Mouse (Mus musculus): ENCODE results near the gene Pde3a.

Pde3a gene

DNA sequence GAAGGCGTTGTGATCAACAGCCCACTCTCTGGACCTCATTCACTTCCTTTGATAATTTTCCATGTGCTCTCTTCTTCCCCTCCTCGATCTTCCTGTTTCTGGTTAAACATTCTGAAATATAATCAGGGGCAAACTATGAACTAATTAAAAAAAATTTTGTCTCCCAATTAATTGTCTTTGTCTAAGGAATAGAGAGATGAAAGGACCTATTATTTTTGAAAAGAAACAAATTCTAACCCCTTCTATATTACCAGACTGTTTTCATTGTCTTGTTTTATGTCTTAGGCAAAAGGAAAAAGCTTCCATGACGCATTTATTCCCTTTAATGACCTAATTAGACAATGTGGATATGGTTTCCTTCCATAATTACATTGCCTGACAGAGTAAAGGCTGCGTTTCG lies 156.4 kb downstream of the Pde3a start:
- no peak for DNase-seq (ENCODE audit: low spot score)

DNA sequence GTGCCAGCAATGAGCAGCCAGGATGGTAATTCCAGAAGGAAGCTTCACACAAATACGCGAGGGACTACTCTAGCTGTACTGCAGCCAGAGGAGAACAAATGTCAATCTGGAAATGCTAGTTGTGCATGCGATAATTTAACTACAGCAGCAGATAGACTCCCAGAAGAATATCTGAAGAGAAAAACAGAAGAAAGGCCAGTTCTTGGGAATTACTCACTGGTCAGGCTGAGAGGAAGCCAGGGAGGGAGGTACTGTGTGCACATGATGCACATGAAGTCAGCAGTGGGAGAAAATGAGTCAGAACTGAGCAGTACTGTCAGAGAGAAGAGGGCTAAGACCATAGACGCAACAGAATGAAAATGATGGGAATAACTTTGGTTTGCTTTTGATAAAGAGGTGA lies 159.7 kb downstream of the Pde3a start:
- DNase-seq (ENCODE audit: low spot score), result no peak

DNA sequence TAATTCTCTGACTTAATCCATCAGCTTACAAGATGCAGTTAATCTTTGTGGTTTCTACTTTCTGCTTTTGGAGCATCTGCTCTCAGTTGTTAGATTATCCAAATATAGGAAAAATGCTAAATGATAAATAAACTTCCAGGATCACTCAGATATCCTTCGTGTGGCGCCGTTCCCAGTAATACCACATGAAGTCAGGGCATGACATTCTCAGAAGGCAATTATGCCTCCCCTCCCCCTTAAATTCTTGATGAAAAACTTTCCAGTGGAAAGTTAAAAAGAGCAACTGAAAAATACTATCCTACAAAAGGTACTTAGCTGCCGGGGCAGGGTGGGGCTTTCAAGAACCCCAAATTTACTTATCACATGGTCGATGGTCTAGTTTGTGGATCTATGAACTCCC lies 161.8 kb downstream of the Pde3a start:
- DNase-seq (ENCODE audit: low spot score), result no peak

DNA sequence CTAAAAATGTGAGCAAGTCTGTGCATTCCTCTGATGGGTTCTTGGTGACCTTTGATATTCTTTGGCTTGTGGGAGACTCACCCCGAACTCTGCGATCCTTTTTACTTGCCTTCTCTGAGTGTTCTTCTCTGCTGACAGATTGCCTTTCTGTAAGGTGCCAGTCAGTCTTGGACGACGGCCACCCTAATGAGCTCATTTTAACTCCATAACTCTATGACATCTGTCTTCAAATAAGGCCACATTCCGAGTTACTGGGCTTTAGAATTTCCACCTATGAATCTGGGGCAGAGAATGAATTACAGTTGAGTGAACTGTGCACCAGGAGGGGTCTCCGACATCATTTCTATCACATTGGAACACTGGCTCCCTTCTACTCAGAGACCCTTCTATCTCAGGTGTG lies 176.0 kb downstream of the Pde3a start:
- DNase-seq (ENCODE audit: low spot score), result no peak

DNA sequence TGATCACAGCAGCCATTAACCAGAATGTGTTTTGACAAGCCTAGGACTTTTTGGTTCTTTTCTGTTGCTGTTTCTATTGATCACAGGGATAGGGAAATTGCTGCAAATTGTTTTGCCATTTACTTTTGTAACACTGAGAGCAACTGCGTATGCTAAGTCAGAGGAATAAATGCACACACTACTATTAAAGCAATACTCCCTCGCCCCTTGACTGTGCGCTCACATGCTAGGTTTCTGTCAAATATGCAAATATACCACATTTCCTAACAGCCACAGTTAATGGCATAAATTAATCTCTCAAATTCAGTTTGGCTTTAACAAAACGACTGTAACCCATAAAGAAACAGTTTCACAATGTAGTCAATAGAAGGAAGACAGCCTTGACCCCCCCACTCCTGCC lies 179.5 kb downstream of the Pde3a start:
- DNase-seq (ENCODE audit: low spot score), result no peak

DNA sequence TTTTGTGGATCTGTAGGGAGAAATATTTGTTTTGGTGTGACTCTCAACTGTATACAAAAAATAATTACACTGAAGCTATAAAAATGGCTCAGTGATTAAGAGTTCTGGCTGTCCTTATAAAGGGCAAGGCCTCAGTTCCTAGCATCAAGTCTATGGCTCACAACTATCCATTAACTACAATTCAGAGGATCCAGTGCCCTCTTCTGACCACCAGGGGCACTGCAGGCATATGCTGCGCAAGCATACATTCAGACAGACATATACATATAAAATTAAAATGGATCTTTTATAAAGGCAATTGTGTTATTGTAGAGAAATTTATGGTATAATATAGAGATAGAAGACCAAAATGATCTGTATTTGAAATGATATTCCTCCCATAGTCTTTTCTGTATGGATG lies 181.1 kb downstream of the Pde3a start:
- no peak for DNase-seq (ENCODE audit: low spot score)

DNA sequence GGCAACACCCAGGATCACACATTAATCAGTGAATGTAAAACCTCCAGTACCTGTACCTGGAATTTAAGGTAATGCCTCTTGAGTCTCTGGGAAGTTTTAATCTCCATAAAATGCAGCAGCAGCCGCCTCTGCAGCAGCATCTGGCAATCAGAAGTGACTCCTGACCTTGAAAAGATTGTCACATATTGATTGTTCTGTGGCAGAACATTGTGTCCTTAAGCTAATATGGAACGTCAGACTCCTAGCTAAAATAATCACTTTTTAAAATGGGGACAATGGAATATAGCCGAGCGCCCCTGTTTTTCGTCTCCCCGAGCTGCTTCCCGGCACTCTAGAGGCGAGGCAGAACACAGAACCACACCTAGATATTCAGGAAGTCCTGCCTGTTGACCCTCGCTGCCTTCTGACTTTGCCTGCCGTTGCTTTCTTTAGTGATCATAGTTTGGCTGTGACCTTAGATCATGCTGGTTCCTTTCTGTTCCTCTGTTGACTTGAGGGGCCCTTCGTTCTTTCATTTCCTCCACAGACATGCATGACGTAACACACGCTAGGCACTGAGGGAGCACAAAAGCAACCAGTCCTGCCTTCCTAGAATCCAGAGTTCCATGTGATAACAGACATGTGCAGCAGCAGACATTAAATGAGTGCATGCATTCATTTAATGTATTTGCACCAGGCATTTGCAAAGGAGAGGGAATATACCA lies 183.4 kb downstream of the Pde3a start:
- DNase-seq (ENCODE audit: low spot score), result no peak

DNA sequence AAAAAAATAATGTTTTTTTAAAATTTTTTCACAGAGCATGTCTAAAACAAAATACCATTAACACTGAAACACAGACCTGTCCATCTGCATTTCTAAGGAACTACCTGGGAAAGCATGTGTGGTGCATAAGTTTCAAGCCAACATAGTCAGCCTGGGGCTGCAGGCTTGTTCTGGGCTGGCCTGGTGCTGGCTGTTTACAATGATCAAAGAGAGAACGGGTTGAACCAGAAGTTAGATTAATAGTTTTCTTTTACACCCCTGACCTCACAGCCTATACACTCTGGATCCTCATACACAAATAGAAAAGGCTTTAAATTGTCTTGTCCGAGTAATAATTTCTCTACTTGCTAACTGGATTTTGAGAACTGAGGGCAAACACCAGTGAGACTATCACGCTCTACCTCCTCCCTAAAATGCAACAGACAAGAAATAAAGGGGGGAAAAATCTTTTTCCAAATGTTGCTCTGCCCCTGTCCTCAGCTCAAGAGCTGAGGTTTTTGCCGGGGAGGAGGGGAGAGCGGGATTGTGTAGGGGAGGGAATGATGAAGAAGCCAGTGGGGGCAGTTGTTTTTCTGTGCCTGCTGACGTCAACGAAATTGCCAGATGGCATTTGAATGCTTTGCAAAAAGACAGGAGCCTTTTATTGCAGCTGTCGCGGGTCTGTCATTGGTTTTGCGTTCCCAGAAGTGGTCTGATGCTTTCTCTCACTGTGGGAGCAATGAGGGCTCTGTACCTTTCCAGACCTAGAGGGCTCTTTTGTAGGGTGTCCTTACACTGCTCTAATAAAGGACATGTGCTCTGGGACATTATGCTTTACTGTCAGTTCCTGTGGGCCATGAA lies 185.1 kb downstream of the Pde3a start:
- no peak for DNase-seq (ENCODE audit: low spot score)

DNA sequence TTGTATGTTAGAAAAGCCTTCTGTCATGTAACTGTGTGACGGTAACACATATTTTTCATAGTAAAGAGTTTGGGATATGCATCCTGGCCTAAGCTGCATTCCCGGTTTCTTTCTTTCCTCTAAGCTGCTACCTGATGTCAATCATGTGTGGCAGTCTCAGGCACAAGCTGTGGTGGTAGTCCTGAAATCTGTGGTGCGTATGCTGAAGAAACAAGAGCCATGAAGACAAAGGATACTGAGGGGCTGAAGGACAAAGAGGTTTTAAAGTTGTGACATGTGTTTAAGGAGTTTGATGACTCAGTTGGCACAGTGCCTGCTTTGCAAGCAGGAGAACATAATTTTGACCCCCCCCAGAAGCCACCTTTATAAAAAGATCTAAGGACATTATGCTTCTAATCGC lies 186.1 kb downstream of the Pde3a start:
- DNase-seq (ENCODE audit: low spot score), result no peak

DNA sequence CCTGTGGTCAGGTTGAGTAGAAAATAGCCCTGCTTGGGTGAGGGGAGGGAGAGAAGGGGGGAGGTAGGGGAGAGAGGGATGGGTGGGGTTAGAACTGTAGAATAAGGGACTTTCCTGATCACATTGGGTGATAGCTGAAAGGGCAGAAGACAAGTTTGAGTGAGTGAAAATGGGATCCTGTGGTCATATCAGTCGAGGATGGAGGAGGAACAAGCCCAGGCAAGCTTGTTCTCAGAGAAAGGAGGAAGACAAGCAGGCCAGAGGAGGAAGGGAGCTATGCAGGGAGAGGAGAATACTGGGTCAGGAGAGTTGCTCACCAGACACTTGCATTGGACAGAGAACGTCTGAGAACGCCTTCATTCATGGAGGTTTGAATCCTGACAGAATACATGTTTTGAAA lies 190.9 kb downstream of the Pde3a start:
- DNase-seq (ENCODE audit: low spot score), result no peak

DNA sequence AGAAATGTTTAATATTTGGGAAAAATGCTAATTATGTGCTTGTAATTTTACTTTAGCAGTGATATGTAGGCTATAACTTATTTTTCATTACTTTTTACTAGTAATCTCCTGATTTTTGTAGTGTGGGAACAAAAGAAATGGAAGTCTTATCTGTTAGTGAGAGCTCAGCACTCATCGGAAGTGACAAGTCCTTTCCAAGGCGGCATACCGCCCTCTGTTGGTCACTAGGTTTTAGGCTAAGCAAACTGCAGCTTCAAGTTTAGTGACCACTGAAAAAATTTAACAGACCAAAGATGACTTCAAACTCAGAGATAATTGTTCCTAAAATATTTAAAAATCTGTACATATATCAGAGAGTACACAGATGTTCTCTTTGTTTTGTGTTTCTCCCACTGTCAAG lies 198.5 kb downstream of the Pde3a start:
- no peak for DNase-seq (ENCODE audit: low spot score)

DNA sequence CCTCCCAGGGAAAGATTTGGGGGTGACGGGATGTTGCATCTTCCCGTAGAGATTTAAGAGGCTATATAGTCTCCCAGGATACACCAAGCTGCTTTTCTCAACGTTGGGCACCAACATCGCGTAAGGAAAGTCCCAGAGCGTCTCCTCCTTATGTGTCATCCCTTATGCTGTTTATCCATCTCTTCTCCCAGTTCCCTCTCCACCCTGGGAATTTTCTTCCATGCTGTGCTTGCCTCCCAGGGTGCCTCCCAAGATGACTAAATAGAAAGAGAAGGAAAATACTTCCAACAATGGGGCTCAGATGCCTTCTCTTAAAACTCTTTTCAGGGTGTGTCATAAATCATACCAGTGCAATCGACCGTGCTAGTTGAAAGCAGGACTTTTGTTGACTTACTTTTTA lies 199.8 kb downstream of the Pde3a start:
- no peak for DNase-seq (ENCODE audit: low spot score)

DNA sequence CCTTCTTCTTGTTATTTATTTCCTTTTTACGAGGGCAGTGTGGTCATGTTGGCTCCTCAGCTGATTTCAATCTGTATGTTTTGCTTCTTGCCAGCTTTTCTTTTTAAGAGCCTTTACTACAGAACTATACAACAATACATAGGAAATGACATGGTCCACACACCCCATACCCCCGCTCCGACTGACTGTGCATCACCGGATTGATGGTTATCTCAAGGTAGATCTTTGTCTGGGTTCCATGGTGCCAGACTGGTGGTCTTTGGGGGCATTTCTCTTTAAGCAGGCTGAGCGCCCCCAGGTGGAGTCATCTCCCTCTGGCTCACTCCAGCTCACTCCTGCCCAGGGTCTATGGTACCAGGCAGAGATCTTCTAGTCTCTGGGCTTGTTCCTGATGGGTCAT lies 206.3 kb downstream of the Pde3a start:
- no peak for DNase-seq (ENCODE audit: low spot score)

DNA sequence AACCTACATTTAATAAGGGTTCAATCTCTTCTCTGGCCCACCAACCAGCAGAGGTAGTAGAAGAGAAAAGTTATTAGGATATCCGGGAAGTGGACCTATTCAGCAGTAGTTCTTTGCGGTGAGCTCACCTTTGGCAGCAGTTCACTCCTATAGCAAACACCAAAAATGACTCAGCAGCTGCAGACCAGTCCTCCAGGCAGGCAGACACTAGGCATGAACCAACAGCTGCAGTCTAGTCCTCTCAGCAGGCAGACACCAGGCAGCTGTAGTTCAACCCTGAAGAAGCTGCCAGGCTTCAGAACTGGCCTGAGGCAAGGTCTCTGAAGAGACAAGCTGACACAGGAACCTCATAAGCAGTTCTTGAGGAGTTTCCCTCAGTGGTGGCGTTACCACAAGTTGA lies 207.5 kb downstream of the Pde3a start:
- DNase-seq (ENCODE audit: low spot score), result no peak

DNA sequence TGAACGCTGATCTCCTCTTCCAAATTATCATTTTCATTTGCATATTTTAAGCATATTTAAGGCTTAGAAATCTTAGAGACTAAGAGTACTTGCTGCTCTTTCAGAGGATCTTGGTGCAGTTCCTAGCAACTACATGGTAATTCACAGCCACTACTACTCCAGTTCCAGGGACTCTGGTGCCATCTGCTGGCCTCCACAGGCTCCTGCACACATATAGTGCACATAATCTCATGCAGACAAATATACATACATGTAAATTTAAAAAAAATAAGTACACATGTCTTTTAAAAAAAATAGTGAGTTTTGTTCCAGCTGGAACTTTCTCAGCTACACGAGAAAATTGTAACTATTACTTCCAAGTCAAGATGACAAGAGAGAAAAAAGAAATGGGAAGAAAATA lies 221.2 kb downstream of the Pde3a start:
- no peak for DNase-seq (ENCODE audit: low spot score)

DNA sequence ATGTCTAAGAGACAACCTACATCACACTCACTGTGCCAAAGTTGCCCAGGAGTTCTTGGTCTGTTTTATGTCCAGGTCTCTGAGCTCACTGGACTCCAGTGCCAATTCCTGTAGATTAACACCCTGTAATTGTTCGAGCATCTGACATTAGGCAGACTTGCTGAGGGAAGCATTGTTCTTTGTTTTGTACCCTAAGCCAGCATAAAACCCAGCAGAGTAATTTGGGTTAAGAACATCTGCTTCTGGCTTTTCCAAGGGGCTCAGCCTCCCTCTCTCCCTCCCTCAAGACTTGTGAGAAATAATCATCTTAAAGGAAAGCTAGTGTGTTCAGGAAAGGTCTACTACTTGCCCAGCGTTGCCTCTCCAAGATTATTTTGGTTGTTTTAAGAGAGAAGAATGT lies 225.2 kb downstream of the Pde3a start:
- no peak for DNase-seq (ENCODE audit: low spot score)

DNA sequence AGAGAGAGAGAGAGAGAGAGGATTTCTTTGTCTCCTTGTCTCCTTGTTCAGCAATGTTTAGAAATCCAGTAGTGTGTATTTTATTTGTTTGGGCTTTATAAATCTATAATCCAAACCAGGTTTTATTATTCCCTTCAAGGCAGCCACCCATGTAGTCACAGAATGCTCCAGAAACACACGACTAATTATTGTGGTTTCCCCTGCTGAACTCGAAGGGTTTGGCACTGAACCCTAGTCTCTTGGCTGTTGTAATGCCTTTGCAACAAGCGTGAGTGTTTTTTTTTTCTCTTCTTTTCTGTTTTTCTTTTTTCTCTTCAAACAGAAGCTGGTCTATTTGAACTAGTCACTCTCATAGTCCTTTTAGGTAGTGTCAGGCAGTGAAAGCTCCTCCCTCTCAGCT lies 225.6 kb downstream of the Pde3a start:
- DNase-seq (ENCODE audit: low spot score), result no peak

DNA sequence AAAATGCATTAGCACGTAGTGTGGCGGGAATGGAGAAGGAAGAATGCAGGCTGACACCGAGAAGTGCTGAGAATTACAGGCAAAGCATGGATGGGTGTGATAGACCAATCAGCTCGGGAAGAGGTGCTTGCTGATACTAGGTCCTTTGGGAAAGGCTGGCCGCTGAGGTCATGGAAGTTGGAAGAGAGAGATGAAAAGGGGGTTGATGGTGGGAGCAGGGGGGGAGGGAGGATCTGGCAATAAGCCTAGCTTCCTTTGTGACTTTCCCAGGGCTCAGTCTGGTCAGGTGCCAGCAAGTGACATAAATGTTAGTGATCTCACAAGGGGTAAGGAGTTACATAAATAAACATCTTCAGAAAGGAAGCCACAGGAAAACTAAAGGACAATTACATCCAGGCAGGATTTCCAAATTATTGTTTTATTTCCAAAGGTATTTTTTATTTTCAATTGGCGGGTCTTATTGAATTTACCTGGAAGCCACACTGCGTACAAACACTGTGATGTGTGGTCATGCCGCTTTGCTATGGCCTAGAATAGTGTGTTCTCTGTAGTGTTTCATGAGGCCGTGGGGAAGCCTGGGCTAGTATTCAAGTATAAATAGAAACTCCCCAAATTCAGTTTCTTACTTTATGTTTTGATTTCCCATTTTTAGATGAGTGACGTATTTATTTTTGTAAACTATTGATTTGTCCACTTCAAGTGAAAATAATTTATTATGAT lies 236.4 kb downstream of the Pde3a start:
- DNase-seq (ENCODE audit: low spot score), result no peak

DNA sequence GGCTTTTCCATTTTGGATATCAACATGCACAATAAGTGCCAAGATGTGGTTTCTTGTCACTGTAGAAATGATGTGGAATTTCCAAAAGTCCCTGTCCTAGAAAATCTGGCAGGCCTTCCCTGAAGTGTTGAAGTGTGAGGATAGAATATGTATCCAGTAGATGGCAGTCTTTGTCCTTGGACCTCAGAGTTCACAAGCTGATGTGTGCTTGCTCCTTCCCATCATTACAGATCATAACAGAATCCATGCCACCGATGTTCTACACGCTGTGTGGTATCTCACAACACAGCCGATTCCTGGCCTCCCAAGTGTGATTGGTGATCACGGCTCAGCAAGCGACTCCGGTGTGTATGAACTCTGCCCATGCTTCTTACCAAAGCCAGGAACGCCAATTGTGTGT lies 238.2 kb downstream of the Pde3a start:
- DNase-seq (ENCODE audit: low spot score), result no peak

DNA sequence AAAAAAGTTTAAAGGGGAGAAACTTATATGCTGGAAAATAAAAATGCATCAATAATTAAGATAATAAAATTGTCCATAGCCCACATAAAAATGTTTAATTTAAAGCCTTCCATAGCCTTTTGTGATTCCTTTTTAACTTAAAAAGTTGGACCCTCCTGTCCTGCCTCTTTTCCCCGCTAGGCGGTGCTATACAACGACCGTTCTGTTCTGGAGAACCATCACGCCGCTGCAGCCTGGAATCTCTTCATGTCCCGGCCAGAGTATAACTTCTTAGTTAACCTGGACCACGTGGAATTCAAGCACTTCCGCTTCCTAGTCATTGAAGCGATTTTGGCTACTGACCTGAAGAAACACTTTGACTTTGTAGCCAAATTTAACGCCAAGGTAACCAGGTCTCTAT lies 239.6 kb downstream of the Pde3a start:
- DNase-seq (ENCODE audit: low spot score), result no peak

DNA sequence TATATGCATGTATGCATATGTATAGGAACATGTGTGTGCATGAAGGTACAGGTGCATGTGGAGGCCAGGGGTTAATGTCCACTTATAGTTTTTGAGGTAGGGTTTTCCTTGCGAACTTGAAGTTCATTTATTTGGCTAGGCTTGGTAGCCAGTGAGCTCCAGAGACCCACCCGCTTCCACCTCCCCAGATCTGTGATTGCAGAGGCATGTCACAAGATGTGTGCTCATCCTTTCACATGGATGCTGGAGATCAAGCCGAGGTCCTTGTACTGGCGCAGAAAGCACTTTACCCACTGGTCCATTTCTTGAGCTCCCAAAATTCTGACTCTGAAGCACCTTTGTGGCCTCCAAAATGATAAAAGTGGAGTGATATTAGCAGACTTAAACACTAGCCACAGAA lies 245.8 kb downstream of the Pde3a start:
- no peak for DNase-seq (ENCODE audit: low spot score)

DNA sequence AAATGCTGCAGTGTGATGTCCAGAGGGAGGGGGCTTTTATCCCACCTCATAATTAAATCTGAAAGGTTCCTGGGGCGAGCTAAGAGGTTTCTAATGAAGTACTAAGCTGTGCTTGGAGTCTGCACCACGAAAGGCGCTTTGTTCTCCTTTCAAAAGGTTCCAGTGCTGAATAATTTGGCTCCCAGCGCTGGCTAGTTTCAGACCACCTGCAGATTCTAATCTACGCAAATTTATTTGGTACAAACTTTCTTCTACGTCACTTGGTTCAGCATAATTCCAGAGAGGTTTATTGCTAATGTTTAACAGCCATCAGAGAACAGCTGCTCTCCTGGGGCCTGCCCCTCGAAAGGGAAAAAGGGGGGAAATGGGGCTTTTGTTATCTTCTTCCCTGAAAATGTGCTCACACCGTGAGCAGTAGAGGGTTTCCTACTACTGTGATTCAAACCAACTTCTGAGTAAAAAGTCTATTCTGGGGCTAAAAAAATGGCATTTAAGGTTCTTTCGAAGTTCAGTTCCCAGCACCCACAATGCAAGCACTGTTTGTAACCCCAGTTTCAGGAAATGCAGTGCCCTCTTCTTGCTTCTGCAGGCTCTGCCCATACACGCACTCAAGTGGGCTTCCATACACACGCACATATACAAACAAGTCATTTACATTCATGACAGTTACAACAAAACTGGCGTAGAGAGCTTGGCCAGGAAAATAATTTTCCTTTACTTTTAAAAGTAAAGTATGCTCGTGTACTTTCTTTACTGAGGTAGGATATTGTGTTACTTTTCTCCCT lies 246.8 kb downstream of the Pde3a start:
- DNase-seq (ENCODE audit: low spot score), result no peak
